ENCODE assay signal across 12 mouse cellular contexts in genomic region chr6:100829770-100830169, GRCm38 (mm10).
"Had no signal": no experiment of that assay in that cellular context is flagged by ENCODE, and none has a peak within 500 bp of the region (broad histone marks: within the 10 kb centered on the region; RNA-seq: fewer than 3 reads in every experiment).

No protein-coding gene starts in this region.

- DNase-seq: left cerebral cortex, postnatal 4 days; liver; liver, embryonic 13.5 days; liver, postnatal 0 days; lung, adult 18-20 months; lung, adult 2 months; lung, embryonic 14.5 days; lung, postnatal 10 days; lung, postnatal 14 days; lung, postnatal 36 days; lung, postnatal 4 days; midbrain, embryonic 14.5 days had no signal
